In the genomic region with DNA sequence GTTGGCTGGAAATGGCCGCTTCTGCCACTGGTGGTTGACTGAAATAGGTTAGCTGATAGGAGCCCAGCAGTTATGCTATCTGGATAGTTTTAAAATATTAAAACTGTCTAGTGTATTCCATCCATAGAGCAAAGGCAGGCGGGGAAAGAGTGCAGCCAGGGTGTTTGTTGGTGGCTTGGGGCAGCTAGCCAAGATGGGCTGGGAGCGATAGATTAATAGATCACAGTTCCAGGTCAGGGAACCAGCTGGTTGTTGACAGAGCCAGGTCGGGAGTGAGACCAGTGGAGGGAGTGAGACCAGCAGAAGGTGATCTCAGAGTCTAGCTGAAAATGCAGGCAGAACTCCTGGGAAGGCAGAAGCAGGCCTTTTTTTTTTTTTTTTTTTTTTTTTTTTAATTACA, we compare ENCODE assay signal across 29 mouse cellular contexts. TPM values are rescaled to one million over a fixed set of nuclear protein-coding genes. Genes with fewer than 3 reads are reported as not detected.
DNase-seq lines count a peak whose midpoint lies in the region; ATAC-seq and TF ChIP-seq lines count a peak whose summit lies in the region.
"Had no signal": no experiment of that assay in that cellular context is flagged by ENCODE, and none has a peak within 500 bp of the region (broad histone marks: within the 10 kb centered on the region; RNA-seq: fewer than 3 reads in every experiment).

No protein-coding gene starts in this region.

- WGBS in liver, embryonic 12.5 days (ENCODE audit: insufficient replicate concordance): 65% methylated on average over 4 of the region's 4 CpGs
- 68% methylated on average over 4 of the region's 4 CpGs for WGBS in liver, embryonic 11.5 days
- 49% methylated on average over 4 of the region's 4 CpGs for WGBS in stomach, postnatal 0 days

- no peak for TF ChIP-seq CTCF in stomach, postnatal 0 days (IDR thresholded peaks at IDR 0.05; ENCODE audit: low read depth)

- DNase-seq in adrenal gland, adult 2 months: peak; percentile 41
- no peak for DNase-seq in adrenal gland, postnatal 4 days (ENCODE audit: low spot score in 2 of 2)
- peak; percentile 39 for DNase-seq in heart, adult 11 months
- DNase-seq in heart, postnatal 10 days: no peak
- DNase-seq in liver, embryonic 11.5 days (ENCODE audit: low spot score): no peak
- peak; percentile 49 for DNase-seq in stomach, postnatal 0 days (ENCODE audit: low spot score)
- DNase-seq in embryo, embryonic 9.5 days (ENCODE audit: extremely low spot score): no peak
- DNase-seq: cerebellum, adult 18-20 months; gastrocnemius, adult 2 months; lung, adult 18-20 months; lung, postnatal 10 days; right cerebral cortex, postnatal 25 days; spleen, adult 18-20 months had no signal

- H3K9me3 ChIP-seq in liver, embryonic 12.5 days (replicated peaks): no peaks in the 10 kb centered on the region
- no peaks in the 10 kb centered on the region for H3K9me3 ChIP-seq in liver, embryonic 11.5 days (ENCODE audit: control insufficient read depth, low read length)
- H3K9me3 ChIP-seq in stomach, postnatal 0 days (ENCODE audit: control insufficient read depth, low read length): no peaks in the 10 kb centered on the region
- H3K9me3 ChIP-seq: forebrain, embryonic 12.5 days; heart, embryonic 10.5 days; intestine, embryonic 15.5 days; kidney, embryonic 15.5 days; limb, embryonic 12.5 days; midbrain, embryonic 13.5 days had no signal

- intact Hi-C loops in heart, postnatal 10 days (cut with DNase I): loop anchor here (5.0 kb wide), 1 partner anchor 135 kb away; the partner anchor contains the start of gene Pycr2

- no peak overlapping the region for H3K9ac ChIP-seq in liver, embryonic 12.5 days
- no peak overlapping the region for H3K9ac ChIP-seq in liver, embryonic 11.5 days (ENCODE audit: low read depth, low read length)
- no peak overlapping the region for H3K9ac ChIP-seq in stomach, postnatal 0 days (ENCODE audit: low read length)
- H3K9ac ChIP-seq: forebrain, embryonic 12.5 days; intestine, embryonic 15.5 days; kidney, embryonic 15.5 days; limb, embryonic 12.5 days; midbrain, embryonic 13.5 days had no signal

- no peak for TF ChIP-seq EP300 in stomach, postnatal 0 days (optimal IDR thresholded peaks at IDR 0.05)

- H3K27me3 ChIP-seq in liver, embryonic 12.5 days (replicated peaks): peaks cover 19% of the 10 kb centered on the region
- H3K27me3 ChIP-seq in liver, embryonic 11.5 days (replicated peaks; ENCODE audit: control insufficient read depth, insufficient read depth, low read length): peaks cover 5% of the 10 kb centered on the region; the same call in 1 of the 2 replicates
- no peaks in the 10 kb centered on the region for H3K27me3 ChIP-seq in stomach, postnatal 0 days (ENCODE audit: control insufficient read depth, insufficient read depth, low read length)
- H3K27me3 ChIP-seq: intestine, embryonic 15.5 days; midbrain, embryonic 13.5 days had no signal

- H3K27ac ChIP-seq in liver, embryonic 12.5 days: no peak overlapping the region
- H3K27ac ChIP-seq in liver, embryonic 11.5 days (ENCODE audit: low read depth, low read length): no peak overlapping the region
- no peak overlapping the region for H3K27ac ChIP-seq in stomach, postnatal 0 days (replicated peaks)
- H3K27ac ChIP-seq: forebrain, embryonic 12.5 days; gastrocnemius, adult 2 months; heart, embryonic 10.5 days; intestine, embryonic 15.5 days; kidney, embryonic 15.5 days; limb, embryonic 12.5 days; midbrain, embryonic 13.5 days had no signal

- no peaks in the 10 kb centered on the region for H3K36me3 ChIP-seq in liver, embryonic 12.5 days
- no peaks in the 10 kb centered on the region for H3K36me3 ChIP-seq in liver, embryonic 11.5 days (ENCODE audit: control insufficient read depth, insufficient read depth, low read length)
- H3K36me3 ChIP-seq in stomach, postnatal 0 days (ENCODE audit: control insufficient read depth, insufficient read depth, low read length): no peaks in the 10 kb centered on the region
- H3K36me3 ChIP-seq: forebrain, embryonic 12.5 days; heart, embryonic 10.5 days; intestine, embryonic 15.5 days; kidney, embryonic 15.5 days; limb, embryonic 12.5 days; midbrain, embryonic 13.5 days had no signal

- no peak overlapping the region for H3K4me3 ChIP-seq in liver, embryonic 12.5 days
- no peak overlapping the region for H3K4me3 ChIP-seq in liver, embryonic 11.5 days (ENCODE audit: low read depth, low read length)
- no peak overlapping the region for H3K4me3 ChIP-seq in stomach, postnatal 0 days (ENCODE audit: low read depth, low read length)
- H3K4me3 ChIP-seq: forebrain, embryonic 12.5 days; gastrocnemius, adult 2 months; heart, embryonic 10.5 days; intestine, embryonic 15.5 days; kidney, embryonic 15.5 days; limb, embryonic 12.5 days; midbrain, embryonic 13.5 days had no signal

- peak; percentile 40; the same call in 1 of the 2 replicates for ATAC-seq in liver, embryonic 12.5 days
- ATAC-seq in liver, embryonic 11.5 days (replicated peaks; ENCODE audit: low FRiP score): no peak
- peak; percentile 25; the same call in 1 of the 2 replicates for ATAC-seq in stomach, postnatal 0 days (ENCODE audit: low FRiP score, low TSS enrichment)
- ATAC-seq: hindbrain, embryonic 16.5 days; intestine, embryonic 15.5 days; midbrain, embryonic 13.5 days had no signal

- H3K4me2 ChIP-seq in liver, embryonic 12.5 days: no peak overlapping the region
- H3K4me2 ChIP-seq in liver, embryonic 11.5 days: no peak overlapping the region
- no peak overlapping the region for H3K4me2 ChIP-seq in stomach, postnatal 0 days (replicated peaks; ENCODE audit: low read depth)
- H3K4me2 ChIP-seq: forebrain, embryonic 12.5 days; intestine, embryonic 15.5 days; kidney, embryonic 15.5 days; limb, embryonic 12.5 days; midbrain, embryonic 13.5 days had no signal

- peaks cover 8% of the 10 kb centered on the region for H3K4me1 ChIP-seq in liver, embryonic 12.5 days
- H3K4me1 ChIP-seq in liver, embryonic 11.5 days (replicated peaks; ENCODE audit: control insufficient read depth, insufficient read depth, low read length): no peaks in the 10 kb centered on the region
- H3K4me1 ChIP-seq in stomach, postnatal 0 days (replicated peaks; ENCODE audit: control insufficient read depth, insufficient read depth): no peaks in the 10 kb centered on the region
- H3K4me1 ChIP-seq: forebrain, embryonic 12.5 days; heart, embryonic 10.5 days; intestine, embryonic 15.5 days; kidney, embryonic 15.5 days; limb, embryonic 12.5 days; midbrain, embryonic 13.5 days had no signal

RNA-seq across cellular contexts. Expression of gene 9130409I23Rik, which starts 13.4 kb away (rescaled TPM):
- total RNA-seq in adrenal gland, adult 2 months (2021): not detected
- polyA plus RNA-seq in adrenal gland, adult 2 months (2012; rRNA removed): not detected in 2 replicates
- total RNA-seq in adrenal gland, postnatal 4 days (2021): not detected
- not detected for total RNA-seq in heart, postnatal 10 days (2021)
- 0.08 TPM in 1 of 2 replicates, not detected in the other for polyA plus RNA-seq in liver, embryonic 12.5 days (2016; fragmentation: Nextera tagmentation; extraction: Ambion mirVana)
- not detected in 2 replicates for polyA plus RNA-seq in liver, embryonic 11.5 days (2014; fragmentation: Nextera tagmentation; extraction: Ambion mirVana)
- polyA plus RNA-seq in stomach, postnatal 0 days (2015; fragmentation: Nextera tagmentation; extraction: Ambion mirVana): 0.28 and 0.72 TPM in 2 replicates
- total RNA-seq: gastrocnemius, adult 2 months; hematopoietic stem cell, adult 5-6 weeks; megakaryocyte, adult 5-6 weeks; monocyte, adult 5-6 weeks; neutrophil, adult 5-6 weeks had no signal
- polyA plus RNA-seq: cortical plate, adult 2 months; embryonic facial prominence, embryonic 11.5 days; forebrain, embryonic 12.5 days; gonadal fat pad, adult 2 months; heart, embryonic 10.5 days; hindbrain, embryonic 16.5 days; intestine, embryonic 15.5 days; kidney, embryonic 15.5 days; limb, embryonic 12.5 days; testis, adult 2 months had no signal

RNA-seq across cellular contexts. Expression of gene Ephx1, which starts 16.9 kb away (rescaled TPM):
- 100 to 1,000 TPM; 209 to 314 TPM for total RNA-seq in adrenal gland, adult 2 months (2021)
- 112 and 140 TPM in 2 replicates for polyA plus RNA-seq in adrenal gland, adult 2 months (2012; rRNA removed)
- 10 to 100 TPM; 85.8 to 86.5 TPM for total RNA-seq in adrenal gland, postnatal 4 days (2021)
- 10 to 100 TPM; 20.5 to 21.2 TPM for total RNA-seq in heart, postnatal 10 days (2021)
- polyA plus RNA-seq in liver, embryonic 12.5 days (2016; fragmentation: Nextera tagmentation; extraction: Ambion mirVana): 2.1 and 2.2 TPM in 2 replicates
- 1.6 and 1.7 TPM in 2 replicates for polyA plus RNA-seq in liver, embryonic 11.5 days (2014; fragmentation: Nextera tagmentation; extraction: Ambion mirVana)
- 30.0 and 32.2 TPM in 2 replicates for polyA plus RNA-seq in stomach, postnatal 0 days (2015; fragmentation: Nextera tagmentation; extraction: Ambion mirVana)

Comparison
In these comparisons a context has a peak if more than half of its experiments do, and no peak if none do; other contexts are left out.
1. DNase-seq: peak in adrenal gland, adult 2 months (single experiment), heart, adult 11 months (single experiment) and stomach, postnatal 0 days (single experiment); none in adrenal gland, postnatal 4 days (0 of 2), heart, postnatal 10 days (0 of 2), liver, embryonic 11.5 days (single experiment) and embryo, embryonic 9.5 days (single experiment).